Mouse (Mus musculus) kidney, adult 18-20 months (tissue): ENCODE data around the gene 9230112D13Rik.

Source experiments
- DNase-seq: peaks from one replicate; pipeline ENCODE4 v3.0.0; 2021

9230112D13Rik gene

DNA sequence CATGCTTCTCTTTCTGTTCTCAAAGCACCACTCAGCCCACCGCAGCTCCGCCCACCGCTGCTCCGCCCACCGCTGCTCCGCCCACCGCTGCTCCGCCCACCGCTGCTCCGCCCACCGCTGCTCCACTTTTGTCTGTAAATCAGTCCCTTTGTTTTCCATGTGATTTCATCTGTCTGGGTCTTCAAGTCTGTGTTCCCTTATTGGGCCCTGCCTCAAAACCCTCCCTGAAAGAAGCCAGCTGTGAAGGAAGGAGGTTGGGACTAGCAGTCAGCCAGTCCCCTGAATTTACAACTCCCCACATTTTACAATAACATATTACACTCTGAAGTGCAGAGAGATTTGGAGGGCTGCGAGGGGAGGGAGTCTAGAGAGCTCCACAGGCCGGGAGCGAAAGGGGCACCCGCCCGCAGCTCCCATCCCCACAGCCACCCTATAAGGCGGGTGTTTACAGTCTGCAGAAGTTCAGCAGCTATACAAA is 18.1 kb upstream of the 9230112D13Rik start:
- DNase-seq = peak; percentile 45

GRCm38 (mm10) chr14:34535883-34536282 is 13.3 kb upstream of the 9230112D13Rik start:
- DNase-seq = no peak

- no peak for DNase-seq
Measured at GRCm38 (mm10) chr14:34533537-34533936, 10.9 kb upstream of the 9230112D13Rik start.

- DNase-seq = no peak
Measured at GRCm38 (mm10) chr14:34532536-34532935, 9.9 kb upstream of the 9230112D13Rik start.

DNA sequence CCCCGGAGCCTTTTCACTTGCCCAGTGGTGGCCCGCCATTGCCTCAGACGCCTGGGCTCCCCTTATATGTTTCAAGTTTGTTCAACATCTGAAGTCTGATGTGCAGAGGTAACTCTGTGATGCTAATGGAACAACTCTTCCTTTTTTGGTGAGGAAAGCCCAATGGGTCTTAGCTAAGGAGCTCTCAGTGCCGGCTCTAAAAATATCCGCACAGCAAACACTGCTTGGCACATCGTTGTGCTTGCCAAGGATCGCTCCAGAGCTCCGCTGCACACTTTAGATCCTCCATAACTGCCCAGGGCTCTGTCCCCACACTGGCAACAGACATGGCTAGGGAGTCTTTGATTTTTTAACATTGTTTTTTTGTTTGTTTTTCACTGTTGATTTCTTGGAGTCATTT is 6.2 kb upstream of the 9230112D13Rik start:
- no peak for DNase-seq

- no peak for DNase-seq
Measured at GRCm38 (mm10) chr14:34517959-34518544, 4.5 kb downstream of the 9230112D13Rik start.

DNA sequence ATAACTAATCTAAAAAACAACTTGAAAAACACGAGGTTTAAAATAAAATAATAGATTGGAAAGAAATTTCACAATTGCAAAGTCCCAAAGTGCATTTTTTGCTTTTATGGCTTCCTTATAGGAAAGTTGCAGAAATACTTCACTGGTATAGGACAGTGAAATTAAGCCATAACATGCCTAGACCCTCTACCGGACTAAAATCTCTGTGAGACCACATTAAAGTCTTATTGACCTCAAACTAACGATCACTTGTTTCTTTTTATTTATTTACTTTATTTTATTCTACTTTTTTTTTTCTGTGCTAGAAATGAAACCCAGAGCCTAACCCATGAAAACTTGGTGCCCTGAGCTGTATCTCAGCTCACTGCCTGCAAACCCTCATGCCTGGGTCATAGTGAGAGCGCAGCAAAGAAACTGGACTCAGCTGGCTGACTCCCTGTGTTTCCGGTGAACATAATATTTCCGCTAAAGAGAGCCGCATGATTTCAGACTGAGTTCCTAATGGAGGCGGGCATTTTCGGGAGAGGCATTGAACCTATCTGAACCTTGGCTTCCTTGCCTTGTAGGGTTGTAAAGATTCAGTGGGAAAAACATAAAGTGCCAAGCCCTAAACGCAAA is 5.5 kb downstream of the 9230112D13Rik start:
- no peak for DNase-seq

DNA sequence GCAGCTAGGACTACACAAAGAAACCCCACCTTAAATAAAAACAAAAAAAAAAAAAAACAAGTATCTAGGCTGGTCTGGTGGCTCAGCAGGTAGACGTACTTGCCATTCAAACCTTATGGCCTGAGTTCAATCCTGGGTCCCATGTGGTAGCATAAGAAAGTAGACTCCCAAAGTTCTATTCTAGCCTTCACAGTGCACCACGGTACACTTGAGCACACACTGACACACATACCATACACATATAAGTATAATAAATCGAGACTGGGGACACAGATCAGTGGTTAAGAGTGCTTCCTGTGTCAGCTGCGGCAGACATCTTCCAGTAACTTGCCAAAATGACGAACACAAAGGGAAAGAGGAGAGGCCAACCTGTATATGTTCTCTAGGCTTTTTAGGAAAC is 6.7 kb downstream of the 9230112D13Rik start:
- DNase-seq = no peak

GRCm38 (mm10) chr14:34514120-34514519 is 8.5 kb downstream of the 9230112D13Rik start:
- DNase-seq = peak; percentile 35

DNA sequence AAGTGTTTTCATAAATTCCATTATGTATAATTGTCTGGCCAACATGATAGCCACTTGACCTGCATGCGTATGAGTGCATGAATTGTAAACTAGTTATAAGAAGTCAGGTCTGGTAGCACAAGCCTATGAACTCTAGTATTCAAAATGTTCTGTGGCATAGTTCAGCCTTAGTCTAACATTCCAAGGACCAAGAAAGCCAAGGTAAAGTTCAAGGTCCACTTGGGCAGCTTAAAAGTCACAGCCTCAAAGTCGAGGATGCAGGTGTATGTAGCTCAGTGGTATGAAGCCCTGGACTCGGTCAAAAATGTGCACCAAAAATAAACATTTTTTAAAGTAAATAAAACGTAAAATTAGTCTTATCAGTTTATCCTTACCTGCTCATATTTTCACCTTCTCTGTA is 10.0 kb downstream of the 9230112D13Rik start:
- DNase-seq = no peak

DNA sequence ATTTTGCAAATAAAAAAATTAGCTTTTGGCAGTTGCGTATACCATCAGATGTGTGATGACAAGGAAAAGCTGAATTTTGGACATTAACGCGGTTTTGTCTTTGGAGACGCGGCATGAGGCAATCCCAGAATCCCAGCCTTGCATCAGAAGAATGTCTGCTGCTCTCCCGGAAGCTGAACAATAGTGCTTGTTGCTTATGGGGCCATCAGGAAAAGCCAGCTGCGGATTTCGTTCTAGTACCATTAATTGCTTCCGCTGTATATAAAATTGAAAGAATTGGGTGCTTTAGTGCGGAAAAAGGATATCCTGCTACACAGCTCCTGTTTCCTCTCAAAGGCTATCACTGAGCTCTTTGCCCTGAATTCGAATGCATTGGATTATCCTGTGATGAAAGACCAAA is 10.7 kb downstream of the 9230112D13Rik start:
- no peak for DNase-seq

GRCm38 (mm10) chr14:34508842-34509439 is 13.7 kb downstream of the 9230112D13Rik start:
- no peak for DNase-seq

GRCm38 (mm10) chr14:34508187-34508840 is 14.3 kb downstream of the 9230112D13Rik start:
- DNase-seq = no peak

- no peak for DNase-seq
Measured at GRCm38 (mm10) chr14:34505309-34505708, 17.3 kb downstream of the 9230112D13Rik start.

- DNase-seq = no peak
Measured at GRCm38 (mm10) chr14:34504377-34504776, 18.2 kb downstream of the 9230112D13Rik start.

GRCm38 (mm10) chr14:34503759-34504158 is 18.8 kb downstream of the 9230112D13Rik start:
- DNase-seq = no peak

DNA sequence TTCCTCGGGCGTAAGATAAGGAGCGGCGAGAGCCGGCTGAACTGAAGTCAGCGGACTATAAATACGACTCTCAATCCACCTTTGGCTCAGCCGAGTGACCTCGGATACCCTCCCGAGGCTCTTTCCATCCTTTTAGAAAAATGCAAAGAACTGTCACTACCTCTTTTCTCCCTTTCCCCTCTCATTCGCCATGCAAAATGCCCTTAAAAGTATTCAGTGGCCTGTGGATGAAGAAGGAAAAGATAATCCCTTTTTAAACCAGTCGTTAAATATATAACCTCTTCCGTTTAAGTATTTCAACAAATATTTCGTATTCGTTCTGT is 19.3 kb downstream of the 9230112D13Rik start, which contains the start of gene Bmpr1a:
Bmpr1a (minus strand) TSS at position 17 of the 323 bp plus-strand sequence.
- no peak for DNase-seq

DNA sequence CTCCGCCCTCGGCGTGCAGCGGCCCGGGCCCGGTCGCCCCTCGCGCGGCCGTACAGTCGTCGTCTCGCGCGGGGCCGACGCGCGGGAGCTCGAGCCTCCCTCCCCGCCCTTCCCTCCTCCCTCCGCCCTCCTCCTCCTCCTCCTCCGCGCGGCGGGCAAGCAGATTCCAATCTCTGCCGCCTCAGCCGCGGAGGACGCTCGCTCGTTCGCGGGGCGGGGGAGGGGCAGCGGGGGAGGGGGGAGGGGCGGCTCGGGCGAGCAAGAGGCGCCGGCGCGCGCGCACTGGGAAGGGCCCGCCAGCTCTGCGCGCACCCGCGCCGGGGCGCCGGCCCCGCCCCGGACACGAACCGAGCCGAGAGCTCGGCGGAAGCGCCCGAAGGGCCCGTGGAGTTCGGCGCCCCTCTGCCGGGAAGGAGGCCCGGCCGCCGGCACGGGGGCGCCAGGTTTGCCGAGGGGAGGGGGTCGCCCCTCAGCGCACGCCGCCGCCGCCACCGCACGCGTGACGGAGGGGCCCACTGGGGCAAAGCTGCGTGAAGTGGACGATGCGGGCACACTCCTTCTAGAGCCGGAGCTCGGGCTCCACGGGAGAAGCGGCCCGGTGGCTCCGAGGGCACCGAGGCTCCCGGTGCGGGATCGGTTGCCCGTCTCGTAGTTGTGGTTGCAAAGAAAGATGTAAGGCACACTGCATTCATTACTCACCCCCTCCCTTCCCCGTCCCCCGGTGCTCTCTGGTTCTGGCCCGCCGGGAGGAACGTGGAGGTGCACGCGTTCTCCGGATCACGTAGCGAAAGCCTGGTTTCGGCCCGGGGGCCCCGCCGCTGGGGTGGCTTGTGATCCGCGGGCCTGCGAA is 19.9 kb downstream of the 9230112D13Rik start:
- DNase-seq = peak; percentile 90

DNA sequence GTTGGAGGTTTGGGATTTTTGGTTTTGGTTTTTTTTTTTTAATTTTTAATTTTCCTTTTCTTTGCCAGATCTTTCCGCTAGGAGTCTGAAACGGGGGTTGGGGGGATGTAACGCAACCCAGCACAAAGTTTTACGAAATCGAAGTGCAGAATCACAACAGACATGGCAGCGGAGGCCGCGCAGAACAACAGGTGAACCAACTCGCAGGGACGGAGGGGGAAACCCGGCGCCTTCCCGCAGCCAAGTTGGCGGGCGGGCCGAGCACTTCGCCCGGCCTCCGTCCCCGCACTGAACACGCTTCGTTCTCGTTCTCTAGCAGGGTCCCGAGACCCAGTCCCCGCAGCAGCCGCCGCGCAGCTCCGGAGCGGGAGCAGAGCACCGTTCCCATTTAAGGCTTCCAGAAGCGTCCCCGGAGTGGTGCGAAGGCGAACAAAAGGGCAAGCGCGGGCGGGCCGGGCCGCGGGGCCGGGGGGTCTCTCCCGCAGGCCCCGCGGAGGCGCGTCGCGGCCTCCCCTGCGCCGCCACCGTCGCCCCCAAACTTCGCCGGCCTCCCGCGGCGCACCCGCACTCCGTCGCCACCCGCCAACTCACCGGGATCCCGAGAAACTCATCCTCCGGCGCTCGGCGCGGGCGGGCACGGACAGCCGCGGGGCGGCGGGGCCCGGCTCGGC is 20.7 kb downstream of the 9230112D13Rik start:
- DNase-seq = peak; percentile 73

DNA sequence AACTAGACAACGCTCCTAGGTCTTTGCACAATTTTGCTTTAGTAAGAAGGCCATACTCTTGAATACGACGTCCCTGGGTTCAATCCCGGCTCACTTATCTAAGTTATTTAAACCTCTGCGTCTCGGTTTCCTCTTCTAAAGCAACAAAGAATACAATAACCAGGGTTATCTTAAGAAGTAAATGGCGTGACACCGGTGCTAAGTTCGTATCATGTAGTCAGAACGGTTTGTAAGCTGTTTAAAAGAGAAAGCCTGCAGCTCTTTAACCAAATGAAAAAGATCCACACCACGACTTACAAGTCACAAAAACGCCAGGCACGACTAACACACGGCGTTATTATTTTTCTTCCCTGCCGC is 21.2 kb downstream of the 9230112D13Rik start:
- DNase-seq = no peak

GRCm38 (mm10) chr14:34500309-34500708 is 22.3 kb downstream of the 9230112D13Rik start:
- DNase-seq = no peak

- no peak for DNase-seq
Measured at GRCm38 (mm10) chr14:34499664-34500063, 22.9 kb downstream of the 9230112D13Rik start.
